Mouse (Mus musculus): ENCODE data around the gene Lce1a2. TPM values are rescaled to one million over a fixed set of nuclear protein-coding genes. Genes with fewer than 3 reads are reported as not detected.
"Not testable (repeated sequence)": the region's sequence is repeated elsewhere in the genome, so short reads cannot be mapped to it uniquely, and the experiment has no call there.

The Lce1a2 gene
- not detected in 2 replicates for polyA plus RNA-seq (2015; fragmentation: Nextera tagmentation; extraction: Ambion mirVana)

- Histone ChIP-seq H3K9me3 (no peaks in the 10 kb centered on the region), H3K27ac (replicated peaks) (no peak within 1 kb of the TSS), H3K27me3 (no peaks in the 10 kb centered on the region), H3K36me3 (no peaks in the 10 kb centered on the region), H3K9ac (no peak within 1 kb of the TSS), H3K4me2 (no peak within 1 kb of the TSS), H3K4me1 (replicated peaks) (no peaks in the 10 kb centered on the region), H3K4me3 (no peak within 1 kb of the TSS)
- ATAC-seq (ENCODE audit: low read depth): no peak
Measured at GRCm38 (mm10) chr3:92670215-92670614, at the start of gene Lce1a2. Gene Lce1a2, minus strand, starts transcription at chr3:92670315.

- no peak overlapping the region for H3K27ac ChIP-seq (replicated peaks)
- no peaks in the 10 kb centered on the region for H3K9me3 ChIP-seq
- H3K9ac ChIP-seq: no peak overlapping the region
- H3K27me3 ChIP-seq: no peaks in the 10 kb centered on the region
- no peaks in the 10 kb centered on the region for H3K4me1 ChIP-seq (replicated peaks)
- no peak for ATAC-seq (ENCODE audit: low read depth)
- no peaks in the 10 kb centered on the region for H3K36me3 ChIP-seq
- H3K4me2 ChIP-seq: no peak overlapping the region
- no peak overlapping the region for H3K4me3 ChIP-seq
Measured at GRCm38 (mm10) chr3:92715122-92715521, 45.0 kb upstream of the Lce1a2 start.

GRCm38 (mm10) chr3:92708974-92709373, 38.9 kb upstream of the Lce1a2 start, which contains the start of gene Lce1e:
Gene Lce1e, minus strand, starts transcription at chr3:92709074.
- Histone ChIP-seq H3K4me1 (replicated peaks) (no peaks in the 10 kb centered on the region), H3K9me3 (no peaks in the 10 kb centered on the region), H3K27ac (replicated peaks) (no peak within 1 kb of the TSS), H3K4me2 (no peak within 1 kb of the TSS), H3K9ac (no peak within 1 kb of the TSS), H3K4me3 (no peak within 1 kb of the TSS), H3K27me3 (no peaks in the 10 kb centered on the region), H3K36me3 (no peaks in the 10 kb centered on the region)
- 88% methylated on average over 2 of the region's 2 CpGs for WGBS
- no peak for ATAC-seq (ENCODE audit: low read depth)

- Histone ChIP-seq H3K9ac (no peak overlapping the region), H3K27ac (replicated peaks) (no peak overlapping the region), H3K4me2 (no peak overlapping the region), H3K9me3 (no peaks in the 10 kb centered on the region), H3K4me3 (no peak overlapping the region), H3K36me3 (no peaks in the 10 kb centered on the region), H3K4me1 (replicated peaks) (no peaks in the 10 kb centered on the region), H3K27me3 (no peaks in the 10 kb centered on the region)
- WGBS: 23% methylated on average over 1 of the region's 1 CpGs
- ATAC-seq (ENCODE audit: low read depth): no peak
Measured at GRCm38 (mm10) chr3:92694613-92695012, 24.5 kb upstream of the Lce1a2 start.

GRCm38 (mm10) chr3:92691688-92692087, 21.6 kb upstream of the Lce1a2 start:
- no peaks in the 10 kb centered on the region for H3K4me1 ChIP-seq (replicated peaks)
- no peak overlapping the region for H3K9ac ChIP-seq
- no peak overlapping the region for H3K4me3 ChIP-seq
- H3K27me3 ChIP-seq: no peaks in the 10 kb centered on the region
- no peak overlapping the region for H3K4me2 ChIP-seq
- no peak overlapping the region for H3K27ac ChIP-seq (replicated peaks)
- no peaks in the 10 kb centered on the region for H3K9me3 ChIP-seq
- H3K36me3 ChIP-seq: no peaks in the 10 kb centered on the region
- ATAC-seq (ENCODE audit: low read depth): no peak

GRCm38 (mm10) chr3:92689154-92689553, 19.0 kb upstream of the Lce1a2 start:
- not testable (repeated sequence) for ATAC-seq (ENCODE audit: low read depth); H3K9me3 ChIP-seq; H3K4me3 ChIP-seq; H3K4me2 ChIP-seq; H3K27ac ChIP-seq (replicated peaks); H3K4me1 ChIP-seq (replicated peaks); H3K36me3 ChIP-seq; H3K9ac ChIP-seq; H3K27me3 ChIP-seq
- WGBS: 83% methylated on average over 16 of the region's 16 CpGs

- Histone ChIP-seq H3K36me3 (no peaks in the 10 kb centered on the region), H3K4me1 (replicated peaks) (no peaks in the 10 kb centered on the region), H3K4me3 (no peak within 1 kb of the TSS), H3K4me2 (no peak within 1 kb of the TSS), H3K27me3 (no peaks in the 10 kb centered on the region), H3K9me3 (no peaks in the 10 kb centered on the region), H3K9ac (no peak within 1 kb of the TSS), H3K27ac (replicated peaks) (no peak within 1 kb of the TSS)
- WGBS: 60% methylated on average over 2 of the region's 2 CpGs
- ATAC-seq (ENCODE audit: low read depth): no peak
Measured at GRCm38 (mm10) chr3:92687110-92687509, 17.0 kb upstream of the Lce1a2 start, which contains the start of gene Lce1d. Gene Lce1d, minus strand, starts transcription at chr3:92687210.

GRCm38 (mm10) chr3:92678947-92679346, 8.8 kb upstream of the Lce1a2 start, which contains the start of gene Lce1c:
Gene Lce1c, plus strand, starts transcription at chr3:92679247.
- H3K9ac ChIP-seq: no peak within 1 kb of the TSS
- H3K27me3 ChIP-seq: no peaks in the 10 kb centered on the region
- H3K4me3 ChIP-seq: no peak within 1 kb of the TSS
- no peaks in the 10 kb centered on the region for H3K9me3 ChIP-seq
- ATAC-seq (ENCODE audit: low read depth): no peak
- no peak within 1 kb of the TSS for H3K27ac ChIP-seq (replicated peaks)
- WGBS: 88% methylated on average over 4 of the region's 4 CpGs
- no peak within 1 kb of the TSS for H3K4me2 ChIP-seq
- no peaks in the 10 kb centered on the region for H3K36me3 ChIP-seq
- no peaks in the 10 kb centered on the region for H3K4me1 ChIP-seq (replicated peaks)

GRCm38 (mm10) chr3:92656826-92657225, 13.3 kb downstream of the Lce1a2 start, which contains the start of gene Lce1b:
Gene Lce1b, minus strand, starts transcription at chr3:92656926.
- no peaks in the 10 kb centered on the region for H3K27me3 ChIP-seq
- no peak within 1 kb of the TSS for H3K4me3 ChIP-seq
- no peaks in the 10 kb centered on the region for H3K36me3 ChIP-seq
- no peaks in the 10 kb centered on the region for H3K4me1 ChIP-seq (replicated peaks)
- no peaks in the 10 kb centered on the region for H3K9me3 ChIP-seq
- no peak for ATAC-seq (ENCODE audit: low read depth)
- no peak within 1 kb of the TSS for H3K9ac ChIP-seq
- no peak within 1 kb of the TSS for H3K4me2 ChIP-seq
- no peak within 1 kb of the TSS for H3K27ac ChIP-seq (replicated peaks)

GRCm38 (mm10) chr3:92648207-92648606, 21.9 kb downstream of the Lce1a2 start, which contains the start of gene Lce1a1:
Gene Lce1a1, minus strand, starts transcription at chr3:92648307.
- Histone ChIP-seq H3K27ac (replicated peaks) (no peak within 1 kb of the TSS), H3K36me3 (no peaks in the 10 kb centered on the region), H3K9me3 (no peaks in the 10 kb centered on the region), H3K4me2 (no peak within 1 kb of the TSS), H3K9ac (no peak within 1 kb of the TSS), H3K27me3 (no peaks in the 10 kb centered on the region), H3K4me1 (replicated peaks) (no peaks in the 10 kb centered on the region), H3K4me3 (no peak within 1 kb of the TSS)
- 89% methylated on average over 1 of the region's 1 CpGs for WGBS
- ATAC-seq (ENCODE audit: low read depth): no peak

GRCm38 (mm10) chr3:92639854-92640253, 30.3 kb downstream of the Lce1a2 start:
- H3K4me1 ChIP-seq (replicated peaks): peaks cover 13% of the 10 kb centered on the region; the same call in 1 of the 2 replicates
- ATAC-seq (ENCODE audit: low read depth): no peak
- H3K4me2 ChIP-seq: no peak overlapping the region
- WGBS: 93% methylated on average over 15 of the region's 15 CpGs
- H3K9me3 ChIP-seq: no peaks in the 10 kb centered on the region
- no peak overlapping the region for H3K4me3 ChIP-seq
- no peaks in the 10 kb centered on the region for H3K27me3 ChIP-seq
- no peaks in the 10 kb centered on the region for H3K36me3 ChIP-seq
- H3K9ac ChIP-seq: no peak overlapping the region
- no peak overlapping the region for H3K27ac ChIP-seq (replicated peaks)

GRCm38 (mm10) chr3:92638653-92638991, 31.5 kb downstream of the Lce1a2 start:
- 83% methylated on average over 3 of the region's 3 CpGs for WGBS
- ATAC-seq (ENCODE audit: low read depth): no peak

More at GRCm38 (mm10) chr3:92638653-92638991, 31.5 kb downstream of the Lce1a2 start:
- no peak overlapping the region for H3K27ac ChIP-seq (replicated peaks)
- no peak overlapping the region for H3K4me3 ChIP-seq
- no peaks in the 10 kb centered on the region for H3K9me3 ChIP-seq
- H3K9ac ChIP-seq: no peak overlapping the region
- peaks cover 13% of the 10 kb centered on the region; the same call in 1 of the 2 replicates for H3K4me1 ChIP-seq (replicated peaks)
- H3K36me3 ChIP-seq: no peaks in the 10 kb centered on the region
- no peaks in the 10 kb centered on the region for H3K27me3 ChIP-seq
- H3K4me2 ChIP-seq: no peak overlapping the region

All from neural tube, embryonic 13.5 days (tissue).